Mouse (Mus musculus) limb, embryonic 10.5 days (tissue): ENCODE data around the gene Foxp1. TPM values are rescaled to one million over a fixed set of nuclear protein-coding genes. Genes with fewer than 3 reads are reported as not detected.

Experiments used
- DNase-seq: peaks from one replicate; pipeline ENCODE4 v3.0.0-alpha.2; 2017; ENCODE audit warnings: low spot score
- H3K27ac ChIP-seq: fragments of 300-500 bp; sonication (generic); 2 replicates; pipeline ENCODE4 v1.5.1; 2016; ENCODE audit warnings: mild to moderate bottlenecking
- H3K27me3 ChIP-seq: fragments of 300-500 bp; sonication (generic); 2 replicates; pipeline ENCODE4 v1.6.1; 2016; ENCODE audit warnings: low read depth, mild to moderate bottlenecking; ENCODE audit not compliant: poor library complexity, severe bottlenecking
- H3K36me3 ChIP-seq: fragments of 300-500 bp; sonication (generic); 2 replicates; pipeline ENCODE4 v1.6.1; 2016; ENCODE audit warnings: mild to moderate bottlenecking, moderate library complexity
- H3K4me1 ChIP-seq: fragments of 300-500 bp; sonication (generic); 2 replicates; pipeline ENCODE4 v1.6.1; 2016
- H3K4me3 ChIP-seq: fragments of 300-500 bp; sonication (generic); 2 replicates; pipeline ENCODE4 v1.5.1; 2016; ENCODE audit warnings: mild to moderate bottlenecking, moderate library complexity
- H3K9me3 ChIP-seq: fragments of 300-500 bp; sonication (generic); replicated peaks from 2 replicates; pipeline ENCODE4 v1.6.1; 2016; ENCODE audit warnings: mild to moderate bottlenecking
- WGBS: fragments of 180-500 bp; shearing (Covaris S2); methylation state at CpG from one replicate; pipeline ENCODE4 v1.1.7; 2016; 5-methylcytosine and 5-hydroxymethylcytosine counted together
- polyA plus RNA-seq: library from polyadenylated mRNA; unstranded; fragments of >200 nt; fragmentation: Nextera tagmentation; extraction: Ambion mirVana; gene quantifications from 2 replicates; pipeline ENCODE4 v1.2.1, GENCODE M21; 2016

The Foxp1 gene
- polyA plus RNA-seq, 1 experiment from 2014 or later: 47.3 TPM

- Histone ChIP-seq H3K27ac (no peak overlapping the region), H3K4me3 (no peak overlapping the region), H3K36me3 (peaks cover 12% of the 10 kb centered on the region), H3K9me3 (no peaks in the 10 kb centered on the region), H3K27me3 (no peaks in the 10 kb centered on the region), H3K4me1 (peaks cover 22% of the 10 kb centered on the region)
- no peak for DNase-seq
- WGBS: 94% methylated on average over 4 of the region's 4 CpGs
Measured at GRCm38 (mm10) chr6:99078089-99078488, 444.4 kb downstream of the Foxp1 start.

DNA sequence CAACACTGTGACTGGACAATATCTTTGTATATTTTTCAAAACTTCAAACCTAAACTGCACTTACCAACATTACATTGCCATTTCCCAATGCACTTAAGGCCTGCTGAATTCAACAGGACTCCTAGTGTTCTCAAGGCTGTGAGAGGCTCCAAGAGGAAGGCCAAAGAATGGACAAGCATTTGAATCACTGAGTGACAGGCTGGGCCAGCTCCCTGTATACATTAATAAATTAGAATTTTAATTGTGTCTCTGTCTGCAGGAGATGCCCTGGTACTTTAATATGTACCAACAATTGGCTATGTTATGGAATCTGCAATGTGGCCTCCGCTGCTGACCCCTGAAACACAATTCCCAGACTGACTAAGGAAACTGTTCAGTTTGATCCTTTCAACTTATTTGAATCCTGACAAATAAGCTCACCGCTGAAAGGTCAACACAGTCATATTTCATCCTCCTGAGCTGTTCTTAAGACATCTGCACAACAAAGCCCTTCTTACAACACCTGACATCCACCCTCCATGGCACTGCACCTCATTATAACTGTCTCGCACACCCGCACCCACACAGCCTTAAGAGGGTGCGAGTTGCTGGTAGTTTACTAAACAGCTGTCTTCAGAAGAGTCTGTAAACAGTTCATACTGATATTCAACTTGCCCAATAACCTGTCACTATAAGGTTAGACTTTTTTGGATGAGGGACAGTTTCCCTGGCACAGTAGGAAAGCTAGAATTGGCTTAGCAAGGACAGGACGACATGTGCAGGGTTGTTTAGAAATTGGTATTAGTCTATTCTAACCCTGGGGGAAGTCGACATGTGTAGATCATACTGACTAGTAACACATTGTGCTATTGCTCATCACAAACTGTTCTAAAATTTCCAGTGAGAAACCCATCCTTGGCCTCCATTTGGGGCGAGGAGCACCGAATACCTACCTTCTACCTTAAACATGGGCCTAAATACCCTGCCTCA, 448.9 kb downstream of the Foxp1 start:
- peaks cover 12% of the 10 kb centered on the region for H3K36me3 ChIP-seq
- peaks cover 17% of the 10 kb centered on the region; the same call in 1 of the 2 replicates for H3K27me3 ChIP-seq
- no peak overlapping the region for H3K4me3 ChIP-seq
- H3K4me1 ChIP-seq: peaks cover 13% of the 10 kb centered on the region
- no peak overlapping the region for H3K27ac ChIP-seq
- 79% methylated on average over 9 of the region's 9 CpGs for WGBS
- DNase-seq: no peak
- H3K9me3 ChIP-seq: no peaks in the 10 kb centered on the region

- Histone ChIP-seq H3K4me3 (no peak overlapping the region), H3K27ac (no peak overlapping the region), H3K27me3 (peaks cover 17% of the 10 kb centered on the region; the same call in 1 of the 2 replicates), H3K36me3 (peaks cover 12% of the 10 kb centered on the region), H3K4me1 (peaks cover 40% of the 10 kb centered on the region), H3K9me3 (no peaks in the 10 kb centered on the region)
- DNase-seq: no peak
- 72% methylated on average over 5 of the region's 5 CpGs for WGBS
Measured at GRCm38 (mm10) chr6:99070710-99071109, 451.8 kb downstream of the Foxp1 start.

GRCm38 (mm10) chr6:99069726-99070125, 452.8 kb downstream of the Foxp1 start:
- DNase-seq: no peak
- Histone ChIP-seq H3K9me3 (no peaks in the 10 kb centered on the region), H3K4me1 (peaks cover 50% of the 10 kb centered on the region), H3K27ac (no peak overlapping the region), H3K4me3 (no peak overlapping the region), H3K27me3 (peaks cover 17% of the 10 kb centered on the region), H3K36me3 (peaks cover 4% of the 10 kb centered on the region)
- 96% methylated on average over 1 of the region's 1 CpGs for WGBS

GRCm38 (mm10) chr6:99065569-99066353, 456.8 kb downstream of the Foxp1 start:
- no peak overlapping the region for H3K27ac ChIP-seq
- H3K36me3 ChIP-seq: no peaks in the 10 kb centered on the region
- H3K9me3 ChIP-seq: no peaks in the 10 kb centered on the region
- peaks cover 12% of the 10 kb centered on the region for H3K27me3 ChIP-seq
- H3K4me3 ChIP-seq: no peak overlapping the region
- 45% methylated on average over 9 of the region's 9 CpGs for WGBS
- no peak for DNase-seq
- peaks cover 60% of the 10 kb centered on the region for H3K4me1 ChIP-seq

DNA sequence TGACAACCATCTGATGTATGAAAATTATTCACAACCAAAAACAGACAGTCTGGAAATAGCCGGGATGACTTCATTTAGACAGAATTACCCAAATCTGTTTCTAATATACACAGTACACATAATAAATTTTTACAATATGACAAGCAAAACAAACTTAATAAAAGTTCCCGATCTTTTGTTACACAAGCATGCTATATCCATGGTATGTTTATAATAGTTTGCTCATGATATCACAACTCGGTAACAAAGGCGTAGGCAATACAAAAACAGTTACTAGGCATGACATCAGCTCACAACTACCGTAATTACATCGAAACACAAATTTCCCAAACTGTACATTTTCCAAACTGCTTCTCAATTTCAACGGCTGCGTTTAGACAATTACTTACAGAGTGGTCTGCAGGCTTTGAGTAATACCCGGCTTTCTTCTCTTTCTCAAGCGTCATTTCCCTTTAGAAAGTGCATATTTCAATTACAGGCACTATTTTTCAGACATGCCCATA, 458.5 kb downstream of the Foxp1 start:
- no peak for DNase-seq
- 86% methylated on average over 10 of the region's 10 CpGs for WGBS
- Histone ChIP-seq H3K27me3 (peaks cover 16% of the 10 kb centered on the region), H3K27ac (no peak overlapping the region), H3K4me3 (no peak overlapping the region), H3K9me3 (no peaks in the 10 kb centered on the region), H3K36me3 (no peaks in the 10 kb centered on the region), H3K4me1 (peaks cover 56% of the 10 kb centered on the region)

DNA sequence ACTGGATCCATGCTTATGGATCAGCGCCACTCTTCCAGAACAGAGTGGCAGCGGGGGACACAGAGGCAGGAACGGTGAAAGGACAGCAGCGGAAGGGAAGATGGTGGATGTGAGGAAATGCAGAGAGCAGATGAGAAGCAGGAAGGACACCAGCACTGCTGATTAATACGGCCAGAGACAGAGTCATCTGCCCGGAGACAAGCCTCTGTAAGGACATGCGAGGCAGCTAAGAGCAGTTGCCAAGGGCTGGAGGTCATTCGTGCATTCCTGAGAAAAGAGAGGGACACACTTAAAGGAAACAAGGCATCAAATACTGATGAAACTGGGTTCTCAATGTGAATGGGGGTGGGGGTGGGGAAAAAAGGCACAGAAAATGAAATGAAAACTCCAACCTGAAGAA, 459.6 kb downstream of the Foxp1 start:
- Histone ChIP-seq H3K27me3 (peaks cover 16% of the 10 kb centered on the region), H3K4me1 (peaks cover 51% of the 10 kb centered on the region), H3K4me3 (no peak overlapping the region), H3K27ac (no peak overlapping the region), H3K36me3 (no peaks in the 10 kb centered on the region), H3K9me3 (no peaks in the 10 kb centered on the region)
- no peak for DNase-seq
- 91% methylated on average over 8 of the region's 8 CpGs for WGBS

- peaks cover 13% of the 10 kb centered on the region for H3K27me3 ChIP-seq
- H3K36me3 ChIP-seq: no peaks in the 10 kb centered on the region
- WGBS: 74% methylated on average over 3 of the region's 3 CpGs
- DNase-seq: no peak
- H3K27ac ChIP-seq: no peak overlapping the region
- H3K9me3 ChIP-seq: no peaks in the 10 kb centered on the region
- H3K4me1 ChIP-seq: peaks cover 11% of the 10 kb centered on the region
- no peak overlapping the region for H3K4me3 ChIP-seq
Measured at GRCm38 (mm10) chr6:99058688-99059087, 463.8 kb downstream of the Foxp1 start.

DNA sequence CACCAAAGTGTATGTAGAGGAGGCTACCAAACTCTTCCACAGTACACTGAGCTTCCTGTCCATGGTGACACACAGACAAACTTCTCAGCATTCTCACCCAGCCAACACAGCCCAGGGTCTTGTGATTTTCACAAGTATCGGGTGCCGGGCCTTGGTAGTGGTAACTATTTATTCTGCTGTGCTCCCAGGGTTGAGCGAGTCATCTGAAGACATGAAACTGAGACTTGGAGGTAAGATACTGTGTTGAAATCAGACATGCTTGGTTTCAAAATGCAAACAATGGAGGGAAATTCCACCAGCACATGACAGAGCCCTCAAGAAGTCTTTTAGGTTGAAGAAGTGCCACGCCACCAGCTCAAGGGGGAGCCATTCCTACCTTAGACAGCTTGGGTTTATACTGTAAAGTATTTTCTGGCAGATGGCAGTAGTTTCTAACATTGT, 465.4 kb downstream of the Foxp1 start:
- H3K27ac ChIP-seq: no peak overlapping the region
- no peaks in the 10 kb centered on the region for H3K4me1 ChIP-seq
- DNase-seq: no peak
- no peak overlapping the region for H3K4me3 ChIP-seq
- H3K27me3 ChIP-seq: peaks cover 6% of the 10 kb centered on the region
- no peaks in the 10 kb centered on the region for H3K36me3 ChIP-seq
- 94% methylated on average over 4 of the region's 4 CpGs for WGBS
- H3K9me3 ChIP-seq: no peaks in the 10 kb centered on the region

- Histone ChIP-seq H3K4me1 (no peaks in the 10 kb centered on the region), H3K4me3 (no peak overlapping the region), H3K27me3 (peaks cover 4% of the 10 kb centered on the region; the same call in 1 of the 2 replicates), H3K9me3 (no peaks in the 10 kb centered on the region), H3K36me3 (no peaks in the 10 kb centered on the region), H3K27ac (no peak overlapping the region)
- DNase-seq: no peak
- WGBS: 72% methylated on average over 2 of the region's 2 CpGs
Measured at GRCm38 (mm10) chr6:99056379-99056778, 466.1 kb downstream of the Foxp1 start.

DNA sequence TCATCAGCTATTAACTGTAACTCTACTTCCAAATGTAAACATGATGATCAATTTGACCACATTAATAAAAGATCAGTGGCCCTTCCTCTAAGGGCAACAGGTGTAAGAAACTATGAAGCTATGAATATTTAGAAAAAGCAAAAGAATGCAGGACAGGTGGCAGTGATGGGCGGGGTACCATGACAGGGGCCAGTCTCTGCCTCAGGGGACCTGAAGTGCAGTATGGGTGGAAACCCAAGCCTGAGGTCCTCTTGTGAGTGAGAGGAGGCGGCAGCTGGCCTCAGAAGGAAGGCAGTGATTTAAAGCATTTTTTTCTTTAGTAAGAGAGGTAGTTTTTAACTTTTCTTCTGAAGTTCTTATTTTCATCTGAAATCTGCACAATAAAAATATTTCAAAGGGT, 468.5 kb downstream of the Foxp1 start:
- WGBS: 83% methylated on average over 2 of the region's 2 CpGs
- Histone ChIP-seq H3K36me3 (no peaks in the 10 kb centered on the region), H3K9me3 (no peaks in the 10 kb centered on the region), H3K4me1 (no peaks in the 10 kb centered on the region), H3K4me3 (no peak overlapping the region), H3K27ac (no peak overlapping the region), H3K27me3 (no peaks in the 10 kb centered on the region)
- no peak for DNase-seq

DNA sequence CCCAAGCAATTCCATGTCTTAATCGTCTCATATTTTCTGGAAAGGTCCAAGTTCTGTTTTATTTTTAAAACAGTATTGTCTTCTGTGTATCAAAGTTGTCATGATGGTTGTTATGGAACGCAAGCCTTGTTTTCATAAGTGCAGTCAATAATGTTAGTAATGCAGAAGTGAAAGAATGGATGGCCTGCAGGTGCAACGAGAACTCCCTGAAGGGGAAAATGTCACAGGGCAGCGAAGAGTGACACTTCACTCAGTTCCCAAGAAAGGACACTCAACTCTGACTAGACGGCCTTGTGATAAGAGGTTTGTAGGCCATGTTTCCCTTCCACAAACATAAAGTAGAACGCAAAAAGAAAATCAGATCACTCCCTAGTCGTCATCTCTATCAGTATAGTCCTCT, 469.4 kb downstream of the Foxp1 start:
- Histone ChIP-seq H3K4me3 (no peak overlapping the region), H3K4me1 (no peaks in the 10 kb centered on the region), H3K36me3 (no peaks in the 10 kb centered on the region), H3K27me3 (no peaks in the 10 kb centered on the region), H3K27ac (no peak overlapping the region), H3K9me3 (no peaks in the 10 kb centered on the region)
- DNase-seq: no peak
- whole genome bisulfite sequencing: 88% methylated on average over 7 of the region's 7 CpGs

DNA sequence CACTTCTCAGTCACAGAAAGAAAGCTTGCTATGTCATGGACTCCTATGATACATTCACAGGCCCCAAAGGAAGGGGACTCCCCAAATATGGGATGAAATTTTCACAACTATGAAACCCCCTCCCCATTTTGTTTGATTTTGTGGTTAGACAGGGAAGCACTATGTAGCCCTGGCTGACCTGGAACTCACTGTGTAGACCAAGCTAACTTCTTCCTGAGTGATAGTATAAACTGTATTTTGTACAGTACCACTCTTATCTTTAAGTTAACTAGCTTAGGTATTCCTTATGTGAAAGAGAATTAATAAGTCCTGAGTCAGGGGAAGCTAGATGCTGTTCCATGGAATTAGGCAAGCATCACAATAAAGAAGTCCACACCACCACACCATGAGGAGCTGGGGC, 470.8 kb downstream of the Foxp1 start:
- Histone ChIP-seq H3K36me3 (no peaks in the 10 kb centered on the region), H3K4me3 (no peak overlapping the region), H3K4me1 (no peaks in the 10 kb centered on the region), H3K27ac (no peak overlapping the region), H3K27me3 (peaks cover 5% of the 10 kb centered on the region; the same call in 1 of the 2 replicates), H3K9me3 (no peaks in the 10 kb centered on the region)
- DNase-seq: no peak
